ENCODE assay signal across 9 mouse cellular contexts in genomic region chr9:41084191-41084901, GRCm38 (mm10).
DNase-seq lines count a peak whose midpoint lies in the region; ATAC-seq and TF ChIP-seq lines count a peak whose summit lies in the region.
"Had no signal": no experiment of that assay in that cellular context is flagged by ENCODE, and none has a peak within 500 bp of the region (broad histone marks: within the 10 kb centered on the region; RNA-seq: fewer than 3 reads in every experiment).

No protein-coding gene starts in this region.

- WGBS in lung, embryonic 16.5 days: 16% methylated on average over 11 of the region's 11 CpGs
- 11% methylated on average over 11 of the region's 11 CpGs for WGBS in lung, adult 2 months
- WGBS in hindbrain, embryonic 16.5 days: 42% methylated on average over 11 of the region's 11 CpGs
- WGBS in liver, postnatal 0 days (ENCODE audit: insufficient replicate concordance): 18% methylated on average over 11 of the region's 11 CpGs
- 69% methylated on average over 11 of the region's 11 CpGs for WGBS in midbrain, embryonic 11.5 days

- no peak for TF ChIP-seq CTCF in lung, adult 2 months (IDR thresholded peaks at IDR 0.05; ENCODE audit: insufficient read depth, low read length)
- no peak for TF ChIP-seq CTCF in liver, postnatal 0 days (IDR thresholded peaks at IDR 0.05; ENCODE audit: low read depth)

- ATAC-seq in lung, embryonic 16.5 days (ENCODE audit: low read depth): peak; percentile 79
- ATAC-seq in hindbrain, embryonic 16.5 days: peak; percentile 52
- ATAC-seq in liver, postnatal 0 days: peak; percentile 64
- no peak for ATAC-seq in midbrain, embryonic 11.5 days (ENCODE audit: low FRiP score)

- 0 out of 2 replicates have a peak overlapping the region, but pooled peaks have one; percentile 3 for H3K9ac ChIP-seq in lung, embryonic 16.5 days (ENCODE audit: low read length)
- no peak overlapping the region for H3K9ac ChIP-seq in hindbrain, embryonic 16.5 days (ENCODE audit: low read depth, low read length)
- H3K9ac ChIP-seq in liver, postnatal 0 days (replicated peaks): no peak overlapping the region
- H3K9ac ChIP-seq in midbrain, embryonic 11.5 days (ENCODE audit: low read length): no peak overlapping the region
- H3K9ac ChIP-seq: midbrain, embryonic 12.5 days had no signal

- H3K4me1 ChIP-seq in lung, embryonic 16.5 days (replicated peaks; ENCODE audit: control insufficient read depth, insufficient read depth, low read length): peaks cover 15% of the 10 kb centered on the region
- peaks cover 8% of the 10 kb centered on the region for H3K4me1 ChIP-seq in lung, adult 2 months (ENCODE audit: control insufficient read depth, insufficient read depth, low read length)
- H3K4me1 ChIP-seq in hindbrain, embryonic 16.5 days (ENCODE audit: control insufficient read depth, insufficient read depth, low read depth, low read length): peaks cover 10% of the 10 kb centered on the region
- H3K4me1 ChIP-seq in liver, postnatal 0 days (ENCODE audit: insufficient read depth): peaks cover 40% of the 10 kb centered on the region
- no peaks in the 10 kb centered on the region for H3K4me1 ChIP-seq in midbrain, embryonic 11.5 days (ENCODE audit: control insufficient read depth, insufficient read depth, low read length)

- peak overlapping the region; percentile 1; the same call in 1 of the 2 replicates for H3K4me2 ChIP-seq in lung, embryonic 16.5 days (ENCODE audit: low read depth, low read length)
- no peak overlapping the region for H3K4me2 ChIP-seq in hindbrain, embryonic 16.5 days (ENCODE audit: low read length)
- peak overlapping the region; percentile 19; the same call in 1 of the 2 replicates for H3K4me2 ChIP-seq in liver, postnatal 0 days (ENCODE audit: low read depth, low read length)
- H3K4me2 ChIP-seq in midbrain, embryonic 11.5 days: no peak overlapping the region
- H3K4me2 ChIP-seq: midbrain, embryonic 12.5 days had no signal

- no peaks in the 10 kb centered on the region for H3K36me3 ChIP-seq in lung, embryonic 16.5 days (ENCODE audit: control insufficient read depth, insufficient read depth, low read length)
- H3K36me3 ChIP-seq in hindbrain, embryonic 16.5 days (ENCODE audit: control insufficient read depth, insufficient read depth, low read length): no peaks in the 10 kb centered on the region
- no peaks in the 10 kb centered on the region for H3K36me3 ChIP-seq in liver, postnatal 0 days (replicated peaks; ENCODE audit: insufficient read depth, low read length)
- H3K36me3 ChIP-seq in midbrain, embryonic 11.5 days (ENCODE audit: control insufficient read depth, insufficient read depth, low read length): no peaks in the 10 kb centered on the region
- H3K36me3 ChIP-seq: midbrain, embryonic 12.5 days had no signal

- intact Hi-C loops in gastrocnemius, postnatal 14 days (cut with DNase I; ENCODE audit: low total_unique reads): no loop called here

- H3K27me3 ChIP-seq in lung, embryonic 16.5 days (ENCODE audit: control insufficient read depth, insufficient read depth, low read depth, low read length): no peaks in the 10 kb centered on the region
- H3K27me3 ChIP-seq in hindbrain, embryonic 16.5 days (replicated peaks; ENCODE audit: control insufficient read depth, insufficient read depth, low read length): no peaks in the 10 kb centered on the region
- H3K27me3 ChIP-seq in liver, postnatal 0 days (ENCODE audit: insufficient read depth, low read length): no peaks in the 10 kb centered on the region
- H3K27me3 ChIP-seq in midbrain, embryonic 11.5 days (ENCODE audit: control insufficient read depth, insufficient read depth, low read length): no peaks in the 10 kb centered on the region
- H3K27me3 ChIP-seq: midbrain, embryonic 12.5 days had no signal

- no peak for TF ChIP-seq POLR2A in lung, adult 2 months (IDR thresholded peaks at IDR 0.05; ENCODE audit: borderline replicate concordance, extremely low read depth, low read depth, low read length)

- no peak for TF ChIP-seq EP300 in liver, postnatal 0 days (IDR thresholded peaks at IDR 0.05; ENCODE audit: low read depth)

- DNase-seq in lung, adult 2 months: no peak
- DNase-seq in gastrocnemius, postnatal 14 days: peak; percentile 70
- no peak for DNase-seq in liver, postnatal 0 days
- DNase-seq in adipocyte (ENCODE audit: low spot score): no peak
- no peak for DNase-seq in cerebellum, adult 8-10 months
- no peak for DNase-seq in midbrain, embryonic 11.5 days (ENCODE audit: low spot score, missing footprints)

- no peak overlapping the region for H3K27ac ChIP-seq in lung, embryonic 16.5 days (ENCODE audit: low read length)
- H3K27ac ChIP-seq in hindbrain, embryonic 16.5 days (ENCODE audit: low read depth, low read length): no peak overlapping the region
- H3K27ac ChIP-seq in liver, postnatal 0 days (ENCODE audit: low read depth): peak overlapping the region; percentile 45; the same call in 1 of the 2 replicates
- H3K27ac ChIP-seq in midbrain, embryonic 11.5 days (ENCODE audit: low read depth, low read length): no peak overlapping the region
- H3K27ac ChIP-seq: midbrain, embryonic 12.5 days had no signal

- no peaks in the 10 kb centered on the region for H3K9me3 ChIP-seq in lung, embryonic 16.5 days (ENCODE audit: control insufficient read depth, low read length)
- H3K9me3 ChIP-seq in hindbrain, embryonic 16.5 days (ENCODE audit: control insufficient read depth, low read length): no peaks in the 10 kb centered on the region
- H3K9me3 ChIP-seq in liver, postnatal 0 days (ENCODE audit: low read length): no peaks in the 10 kb centered on the region
- H3K9me3 ChIP-seq in midbrain, embryonic 11.5 days (ENCODE audit: control insufficient read depth, low read length): no peaks in the 10 kb centered on the region
- H3K9me3 ChIP-seq: midbrain, embryonic 12.5 days had no signal

- H3K4me3 ChIP-seq in lung, embryonic 16.5 days (ENCODE audit: low read length): no peak overlapping the region
- no peak overlapping the region for H3K4me3 ChIP-seq in lung, adult 2 months (replicated peaks; ENCODE audit: extremely low read depth, low read depth, low read length)
- H3K4me3 ChIP-seq in hindbrain, embryonic 16.5 days (ENCODE audit: low read length): no peak overlapping the region
- H3K4me3 ChIP-seq in liver, postnatal 0 days (ENCODE audit: low read depth, low read length): no peak overlapping the region
- no peak overlapping the region for H3K4me3 ChIP-seq in midbrain, embryonic 11.5 days (ENCODE audit: low read depth, low read length)
- H3K4me3 ChIP-seq: midbrain, embryonic 12.5 days had no signal

Comparison
In these comparisons a context has a peak if more than half of its experiments do, and no peak if none do; other contexts are left out.
1. H3K4me2 ChIP-seq: peak in lung, embryonic 16.5 days (single experiment) and liver, postnatal 0 days (single experiment); none in hindbrain, embryonic 16.5 days (single experiment) and midbrain, embryonic 11.5 days (single experiment).